Comparison of ENCODE assay signal across 14 mouse cellular contexts in the genomic region with DNA sequence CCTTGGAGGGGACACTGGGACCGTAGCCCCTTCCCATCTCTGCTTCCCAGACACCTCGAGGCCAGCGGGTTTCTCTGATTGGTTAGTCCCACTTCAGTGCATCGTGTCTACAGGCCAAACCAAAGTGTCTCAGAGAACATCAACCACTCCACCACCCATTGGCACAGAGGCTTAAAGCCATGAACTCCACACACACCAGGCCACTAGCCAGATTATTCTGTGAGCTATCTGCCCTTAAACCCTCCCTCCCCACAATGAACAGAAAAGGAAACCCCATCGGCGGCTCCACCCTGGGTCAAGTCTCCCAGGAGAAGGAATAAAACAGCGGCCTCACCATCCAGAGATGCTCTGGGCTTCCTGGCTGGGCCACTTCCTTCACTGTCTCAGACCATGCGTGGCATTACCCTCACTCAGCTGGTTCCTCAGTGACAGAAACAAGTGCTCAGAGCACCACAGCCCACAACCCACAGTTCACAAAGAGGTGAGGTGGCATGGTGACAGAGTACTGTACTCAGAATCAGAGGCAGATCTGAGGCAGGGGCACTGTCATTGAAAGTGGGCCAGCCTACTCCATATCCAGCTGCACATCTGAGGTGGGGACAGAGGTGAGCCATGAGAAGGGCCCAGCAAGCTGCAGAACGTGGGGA.
A peak's percentile ranks its signal among the peaks of the same experiment; 100 is the strongest.
DNase-seq lines count a peak whose midpoint lies in the region; ATAC-seq and TF ChIP-seq lines count a peak whose summit lies in the region.
"Had no signal": no experiment of that assay in that cellular context is flagged by ENCODE, and none has a peak within 500 bp of the region (broad histone marks: within the 10 kb centered on the region; RNA-seq: fewer than 3 reads in every experiment).

No protein-coding gene starts in this region.

- no peak overlapping the region for H3K4me2 ChIP-seq in hindbrain, embryonic 12.5 days (replicated peaks)
- H3K4me2 ChIP-seq: midbrain, embryonic 12.5 days; neural tube, embryonic 13.5 days; stomach, embryonic 15.5 days had no signal

- H3K4me3 ChIP-seq in hindbrain, embryonic 10.5 days, result no peak overlapping the region
- no peak overlapping the region for H3K4me3 ChIP-seq in hindbrain, embryonic 12.5 days
- H3K4me3 ChIP-seq in brown adipose tissue, adult 24 weeks (ENCODE audit: insufficient read depth, low read depth, low read length), result no peak overlapping the region
- no peak overlapping the region for H3K4me3 ChIP-seq in lung, adult 2 months (replicated peaks; ENCODE audit: extremely low read depth, low read depth, low read length)
- H3K4me3 ChIP-seq: midbrain, embryonic 12.5 days; neural tube, embryonic 13.5 days; stomach, embryonic 15.5 days had no signal

- H3K9me3 ChIP-seq in hindbrain, embryonic 10.5 days, result no peaks in the 10 kb centered on the region
- no peaks in the 10 kb centered on the region for H3K9me3 ChIP-seq in hindbrain, embryonic 12.5 days (replicated peaks)
- H3K9me3 ChIP-seq: midbrain, embryonic 12.5 days; neural tube, embryonic 13.5 days; stomach, embryonic 15.5 days had no signal

- H3K27ac ChIP-seq in hindbrain, embryonic 10.5 days, result peak overlapping the region; percentile 23; the same call in 1 of the 2 replicates
- no peak overlapping the region for H3K27ac ChIP-seq in hindbrain, embryonic 12.5 days
- H3K27ac ChIP-seq in brown adipose tissue, adult 24 weeks (replicated peaks; ENCODE audit: low read depth, low read length), result peak overlapping the region; percentile 28; the same call in 1 of the 2 replicates
- H3K27ac ChIP-seq: midbrain, embryonic 12.5 days; neural tube, embryonic 13.5 days; stomach, embryonic 15.5 days had no signal

- TF ChIP-seq CTCF in lung, adult 2 months (IDR thresholded peaks at IDR 0.05; ENCODE audit: insufficient read depth, low read length), result no peak

- H3K36me3 ChIP-seq in hindbrain, embryonic 10.5 days, result no peaks in the 10 kb centered on the region
- no peaks in the 10 kb centered on the region for H3K36me3 ChIP-seq in hindbrain, embryonic 12.5 days
- H3K36me3 ChIP-seq: midbrain, embryonic 12.5 days; neural tube, embryonic 13.5 days; stomach, embryonic 15.5 days had no signal

- DNase-seq in hindbrain, embryonic 10.5 days (ENCODE audit: low spot score), result no peak
- DNase-seq in CD4-positive, CD25-positive, alpha-beta regulatory T cell, adult 2 months (ENCODE audit: low read depth, low spot score), result peak; percentile 55
- no peak for DNase-seq in embryo, embryonic 10 days (ENCODE audit: low spot score)
- DNase-seq in lung, adult 2 months, result no peak
- DNase-seq: forebrain, postnatal 0 days; gastrocnemius, postnatal 36 days; left cerebral cortex, postnatal 4 days; right cerebral cortex, adult 18-20 months had no signal

- 80% methylated on average over 9 of the region's 9 CpGs for WGBS in hindbrain, embryonic 10.5 days
- WGBS in hindbrain, embryonic 12.5 days, result 82% methylated on average over 9 of the region's 9 CpGs
- 59% methylated on average over 9 of the region's 9 CpGs for WGBS in lung, adult 2 months

- H3K27me3 ChIP-seq in hindbrain, embryonic 10.5 days (ENCODE audit: insufficient read depth, poor library complexity, severe bottlenecking), result no peaks in the 10 kb centered on the region
- no peaks in the 10 kb centered on the region for H3K27me3 ChIP-seq in hindbrain, embryonic 12.5 days
- H3K27me3 ChIP-seq: midbrain, embryonic 12.5 days; neural tube, embryonic 13.5 days; stomach, embryonic 15.5 days had no signal

- H3K9ac ChIP-seq in hindbrain, embryonic 12.5 days, result no peak overlapping the region
- H3K9ac ChIP-seq: forebrain, postnatal 0 days; midbrain, embryonic 12.5 days; neural tube, embryonic 13.5 days; stomach, embryonic 15.5 days had no signal

- no peak for TF ChIP-seq POLR2A in lung, adult 2 months (IDR thresholded peaks at IDR 0.05; ENCODE audit: borderline replicate concordance, extremely low read depth, low read depth, low read length)

- no peak for ATAC-seq in hindbrain, embryonic 12.5 days (ENCODE audit: low FRiP score)
- ATAC-seq in megakaryocyte, adult 5-6 weeks (ENCODE audit: poor library complexity, severe bottlenecking), result peak; percentile 22
- ATAC-seq: forebrain, postnatal 0 days had no signal

- H3K4me1 ChIP-seq in hindbrain, embryonic 10.5 days (replicated peaks), result peaks cover 58% of the 10 kb centered on the region
- peaks cover 32% of the 10 kb centered on the region for H3K4me1 ChIP-seq in hindbrain, embryonic 12.5 days
- H3K4me1 ChIP-seq in brown adipose tissue, adult 24 weeks (ENCODE audit: control insufficient read depth, insufficient read depth, insufficient read length, low read length), result peaks cover 62% of the 10 kb centered on the region
- peaks cover 11% of the 10 kb centered on the region for H3K4me1 ChIP-seq in lung, adult 2 months (ENCODE audit: control insufficient read depth, insufficient read depth, low read length)
